Mouse (Mus musculus) bone marrow, adult 2 months (tissue): Measurements from ENCODE around the gene Bmper.

Source experiments
- CTCF ChIP-seq: fragments of 200-500 bp; IDR thresholded peaks from 2 replicates; pipeline ENCODE4 v1.5.1; 2011; ENCODE audit warnings: low read length, control low read depth; ENCODE audit not compliant: control insufficient read depth, insufficient read depth
- POLR2A ChIP-seq: fragments of 200-500 bp; IDR thresholded peaks from 2 replicates; pipeline ENCODE4 v1.6.1; 2011; ENCODE audit warnings: low read depth, mild to moderate bottlenecking, control low read depth, low read length, borderline replicate concordance; ENCODE audit not compliant: control insufficient read depth

GRCm38 (mm10) chr9:23239011-23239410 is 16.1 kb downstream of the Bmper start:
- no peak for TF ChIP-seq CTCF
- no peak for TF ChIP-seq POLR2A
